Mouse (Mus musculus) layer of hippocampus, adult 9-10 months (tissue): ENCODE results near the gene Cd72.

Experiments used
- DNase-seq: peaks from one replicate; pipeline ENCODE4 v3.0.0; 2022; ENCODE audit warnings: low spot score

Gene Cd72

GRCm38 (mm10) chr4:43427501-43428179 lies 26.8 kb downstream of the Cd72 start:
- DNase-seq: no peak

GRCm38 (mm10) chr4:43426487-43426886 lies 27.9 kb downstream of the Cd72 start:
- DNase-seq: no peak

- DNase-seq: no peak
These were observed 28.6 kb downstream of the Cd72 start for GRCm38 (mm10) chr4:43425648-43426380.

- no peak for DNase-seq
These were observed 29.2 kb downstream of the Cd72 start for GRCm38 (mm10) chr4:43425197-43425596.

GRCm38 (mm10) chr4:43424072-43424471 lies 30.4 kb downstream of the Cd72 start:
- no peak for DNase-seq

- DNase-seq: no peak
These were observed 31.0 kb downstream of the Cd72 start for GRCm38 (mm10) chr4:43423267-43423934.

- DNase-seq: no peak
These were observed 32.7 kb downstream of the Cd72 start for GRCm38 (mm10) chr4:43421632-43422240.

- peak; percentile 92 for DNase-seq
These were observed 34.1 kb downstream of the Cd72 start for GRCm38 (mm10) chr4:43420305-43420704.

GRCm38 (mm10) chr4:43419801-43420281 lies 34.6 kb downstream of the Cd72 start:
- DNase-seq: no peak

GRCm38 (mm10) chr4:43418973-43419656 lies 35.3 kb downstream of the Cd72 start:
- DNase-seq: no peak

GRCm38 (mm10) chr4:43418450-43418849 lies 36.0 kb downstream of the Cd72 start:
- DNase-seq: no peak

- no peak for DNase-seq
These were observed 37.0 kb downstream of the Cd72 start for GRCm38 (mm10) chr4:43417269-43418062.

GRCm38 (mm10) chr4:43416071-43416490 lies 38.3 kb downstream of the Cd72 start:
- no peak for DNase-seq

- no peak for DNase-seq
These were observed 39.0 kb downstream of the Cd72 start for GRCm38 (mm10) chr4:43415221-43416070.

GRCm38 (mm10) chr4:43414761-43415160 lies 39.7 kb downstream of the Cd72 start:
- DNase-seq: no peak

GRCm38 (mm10) chr4:43407071-43407920 lies 47.1 kb downstream of the Cd72 start:
- no peak for DNase-seq

GRCm38 (mm10) chr4:43406162-43406971 lies 48.1 kb downstream of the Cd72 start:
- no peak for DNase-seq

GRCm38 (mm10) chr4:43404697-43405096 lies 49.7 kb downstream of the Cd72 start:
- DNase-seq: no peak
